In the genomic region with DNA sequence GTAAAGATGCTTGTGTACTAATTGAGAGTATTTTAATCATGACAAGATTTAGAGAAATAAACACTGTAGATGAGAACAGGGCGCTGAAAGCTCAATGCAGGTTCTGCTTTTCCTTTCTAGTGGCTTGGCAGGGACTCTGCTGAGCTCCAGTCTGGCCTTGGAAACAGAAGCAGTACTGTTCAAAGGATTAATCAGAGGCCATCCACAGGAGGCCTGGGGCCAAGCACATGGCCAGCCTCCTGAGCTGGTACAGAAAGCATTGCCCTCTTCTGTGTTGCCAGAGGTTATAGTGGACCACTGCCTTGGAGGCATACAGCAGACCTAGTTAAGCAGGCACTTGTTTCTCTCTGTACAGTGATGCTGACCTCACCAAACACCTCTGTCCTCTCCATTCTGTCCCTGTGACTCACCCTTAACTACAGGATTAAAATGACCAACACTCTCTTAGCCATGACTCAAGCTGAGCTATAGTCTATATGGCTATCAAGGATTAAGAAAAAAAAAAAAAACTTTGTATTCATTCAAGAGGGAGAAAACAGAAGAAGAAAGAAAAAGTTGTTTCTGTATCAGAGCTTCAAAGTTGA, we compare ENCODE assay signal across 13 mouse cellular contexts.
DNase-seq lines count a peak whose midpoint lies in the region; ATAC-seq lines count a peak whose summit lies in the region.
"Had no signal": no experiment of that assay in that cellular context is flagged by ENCODE, and none has a peak within 500 bp of the region (broad histone marks: within the 10 kb centered on the region; RNA-seq: fewer than 3 reads in every experiment).

No protein-coding gene starts in this region.

- no peak for ATAC-seq in forebrain, embryonic 14.5 days

- no peaks in the 10 kb centered on the region for H3K36me3 ChIP-seq in forebrain, embryonic 14.5 days (ENCODE audit: control insufficient read depth, insufficient read depth, low read length)
- H3K36me3 ChIP-seq: embryonic facial prominence, embryonic 15.5 days; heart, embryonic 13.5 days had no signal

- WGBS in forebrain, embryonic 14.5 days = 15% methylated on average over 1 of the region's 1 CpGs

- peak; percentile 16 for DNase-seq in left cerebral cortex, adult 11 months (ENCODE audit: low spot score)
- DNase-seq in left cerebral cortex, postnatal 4 days = no peak
- DNase-seq in forebrain, embryonic 14.5 days (ENCODE audit: low spot score) = peak; percentile 9
- DNase-seq in layer of hippocampus, postnatal 10 days (ENCODE audit: low spot score in 2 of 2) = peak; percentile 19 to 36
- DNase-seq in right cerebral cortex, postnatal 14 days = peak; percentile 6
- no peak for DNase-seq in cerebellum, adult 11 months
- DNase-seq in lung, postnatal 4 days = no peak
- DNase-seq: retina, postnatal 1 day; thymus, postnatal 36 days had no signal

- no peak overlapping the region for H3K4me3 ChIP-seq in forebrain, embryonic 14.5 days (ENCODE audit: low read depth, low read length)
- H3K4me3 ChIP-seq: embryonic facial prominence, embryonic 15.5 days; heart, embryonic 13.5 days; megakaryocyte, embryonic 14.5 days had no signal

- no peaks in the 10 kb centered on the region for H3K9me3 ChIP-seq in forebrain, embryonic 14.5 days (replicated peaks; ENCODE audit: control insufficient read depth, low read length)
- H3K9me3 ChIP-seq: embryonic facial prominence, embryonic 15.5 days; heart, embryonic 13.5 days; megakaryocyte, embryonic 14.5 days had no signal

- no peak overlapping the region for H3K9ac ChIP-seq in forebrain, embryonic 14.5 days (ENCODE audit: low read length)
- H3K9ac ChIP-seq: embryonic facial prominence, embryonic 15.5 days; heart, embryonic 13.5 days; liver, embryonic 14.5 days had no signal

- H3K27ac ChIP-seq in forebrain, embryonic 14.5 days (ENCODE audit: low read depth, low read length) = no peak overlapping the region
- H3K27ac ChIP-seq: embryonic facial prominence, embryonic 15.5 days; heart, embryonic 13.5 days; liver, embryonic 14.5 days had no signal

- no peak overlapping the region for H3K4me2 ChIP-seq in forebrain, embryonic 14.5 days (ENCODE audit: low read length)
- H3K4me2 ChIP-seq: embryonic facial prominence, embryonic 15.5 days; heart, embryonic 13.5 days had no signal

- H3K4me1 ChIP-seq in forebrain, embryonic 14.5 days (ENCODE audit: control insufficient read depth, insufficient read depth, low read length) = no peaks in the 10 kb centered on the region
- H3K4me1 ChIP-seq: embryonic facial prominence, embryonic 15.5 days; heart, embryonic 13.5 days; megakaryocyte, embryonic 14.5 days had no signal

- intact Hi-C loops in left cerebral cortex, postnatal 4 days (cut with DNase I) = no loop called here

- no peaks in the 10 kb centered on the region for H3K27me3 ChIP-seq in forebrain, embryonic 14.5 days (replicated peaks; ENCODE audit: control insufficient read depth, insufficient read depth, low read length)
- H3K27me3 ChIP-seq: embryonic facial prominence, embryonic 15.5 days; heart, embryonic 13.5 days; megakaryocyte, embryonic 14.5 days had no signal

Comparison
In these comparisons a context has a peak if more than half of its experiments do, and no peak if none do; other contexts are left out.
1. DNase-seq: peak in left cerebral cortex, adult 11 months (single experiment), forebrain, embryonic 14.5 days (single experiment), layer of hippocampus, postnatal 10 days (2 of 2) and right cerebral cortex, postnatal 14 days (single experiment); none in left cerebral cortex, postnatal 4 days (single experiment), cerebellum, adult 11 months (single experiment) and lung, postnatal 4 days (0 of 2).